Mouse (Mus musculus) c-Kit-negative CD71-positive TER-119-positive erythroid progenitor cells, embryonic 14.5 days (primary cell): ENCODE data around the gene Fgfr2.

Experiments
- DNase-seq: peaks from one replicate; pipeline ENCODE4 v3.0.0-alpha.2; 2013; ENCODE audit warnings: low read depth, low spot score

The Fgfr2 gene

DNA sequence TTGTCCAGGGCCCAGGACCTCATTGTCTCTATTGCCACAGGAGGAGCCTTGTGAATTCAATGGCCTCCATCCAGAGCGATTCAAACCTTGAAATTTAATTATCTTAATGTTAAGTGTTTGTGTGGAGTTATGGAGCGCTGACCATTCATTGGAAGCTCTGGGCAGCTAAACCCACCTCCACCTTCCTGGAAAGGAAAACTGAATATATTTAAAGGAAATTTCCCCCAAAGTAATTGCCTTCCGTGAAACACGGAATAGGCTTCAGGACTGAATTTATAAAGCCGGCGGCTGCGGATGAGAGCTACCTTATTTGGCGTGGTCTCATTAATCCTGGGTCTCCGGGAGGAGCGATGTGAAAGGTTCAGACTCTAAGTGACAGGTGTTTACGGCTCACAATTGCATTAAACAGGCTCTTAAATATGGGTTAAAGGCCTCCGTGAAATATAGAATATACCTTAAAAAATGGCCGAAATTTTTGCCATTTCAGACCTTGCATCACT, 1479.8 kb downstream of the Fgfr2 start:
- no peak for DNase-seq

DNA sequence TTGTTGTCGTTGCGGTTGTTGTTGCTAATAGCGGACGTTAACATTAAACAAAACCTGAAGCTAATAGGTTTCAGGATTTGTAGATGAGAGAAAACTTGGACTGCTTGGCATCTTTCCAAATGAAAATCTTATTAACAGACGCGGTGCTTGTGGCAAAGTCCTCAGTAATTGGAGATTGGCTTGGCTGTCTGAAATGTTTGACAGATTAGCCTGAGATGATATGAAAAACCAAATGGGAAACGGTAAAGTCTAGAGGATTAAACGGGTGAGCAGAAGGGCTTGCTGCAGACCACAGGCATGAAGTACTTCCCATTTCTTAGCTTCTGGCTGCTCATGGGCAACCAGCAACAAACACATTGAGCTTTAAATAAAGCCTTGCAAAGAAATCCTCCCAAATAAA, 1493.6 kb downstream of the Fgfr2 start:
- DNase-seq: no peak

DNA sequence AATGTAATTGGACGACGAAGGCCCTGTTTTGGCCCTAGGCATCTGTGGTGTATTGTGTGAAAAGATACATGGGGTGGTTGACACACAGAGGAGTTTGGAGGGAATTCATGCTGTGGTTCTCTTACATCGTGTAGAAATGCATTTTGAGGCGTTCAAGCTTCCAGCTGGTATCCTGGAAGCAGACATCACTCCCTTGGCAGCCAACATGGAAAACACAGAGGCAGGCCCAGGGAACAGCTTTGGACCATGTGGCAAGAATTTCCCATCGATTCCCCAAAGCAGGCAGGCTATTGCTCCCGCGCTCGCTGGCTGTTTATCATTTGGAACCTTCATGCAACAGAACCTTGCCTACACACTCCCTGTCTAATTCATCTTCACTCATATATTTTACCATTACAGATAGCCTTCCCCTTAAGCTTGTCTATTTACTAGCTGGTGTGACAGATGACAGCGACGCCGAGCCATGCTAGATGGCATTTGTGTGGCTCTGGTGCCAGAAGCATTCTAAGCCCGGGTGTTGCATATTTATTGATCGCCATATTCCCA, 1494.2 kb downstream of the Fgfr2 start:
- no peak for DNase-seq

DNA sequence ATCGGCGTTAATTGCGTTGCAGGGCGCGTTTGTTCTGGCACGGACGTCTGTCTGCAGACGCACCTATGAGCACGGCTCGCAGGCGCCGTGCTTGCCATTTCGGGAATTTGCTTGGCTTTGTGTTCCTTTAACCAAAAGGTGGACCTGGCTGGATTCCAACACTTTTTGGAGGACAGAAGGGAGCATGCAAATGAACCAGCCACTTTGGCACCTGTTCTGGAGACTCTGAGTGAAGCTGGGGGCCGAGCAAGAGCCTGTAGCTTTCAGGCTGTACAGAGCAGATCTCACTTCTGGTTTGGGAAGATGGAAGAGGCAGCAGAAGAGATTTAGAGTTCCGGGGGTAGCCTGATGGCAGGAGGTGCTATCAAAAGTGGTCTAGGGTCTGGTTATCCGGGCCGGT, 1494.8 kb downstream of the Fgfr2 start:
- DNase-seq: no peak

DNA sequence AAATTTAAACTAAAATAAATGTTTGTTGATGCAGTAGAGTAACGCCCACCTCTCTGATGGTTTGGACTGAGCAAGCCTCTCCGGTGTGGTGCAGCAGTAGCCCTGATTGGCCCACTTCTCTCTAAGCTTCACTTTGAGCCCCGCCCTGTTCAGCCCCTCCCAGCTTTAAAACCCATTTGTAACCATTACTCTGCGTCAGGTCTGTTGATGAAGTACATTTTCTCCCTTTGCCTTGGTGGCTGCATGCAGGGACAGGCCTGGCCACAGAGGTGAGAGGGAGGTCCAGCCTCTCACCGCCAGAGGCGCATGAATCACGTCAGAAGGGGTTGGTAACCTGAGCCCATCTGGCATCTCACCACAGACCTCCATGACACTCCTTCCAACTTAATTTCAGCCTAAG, 1513.5 kb downstream of the Fgfr2 start:
- no peak for DNase-seq

DNA sequence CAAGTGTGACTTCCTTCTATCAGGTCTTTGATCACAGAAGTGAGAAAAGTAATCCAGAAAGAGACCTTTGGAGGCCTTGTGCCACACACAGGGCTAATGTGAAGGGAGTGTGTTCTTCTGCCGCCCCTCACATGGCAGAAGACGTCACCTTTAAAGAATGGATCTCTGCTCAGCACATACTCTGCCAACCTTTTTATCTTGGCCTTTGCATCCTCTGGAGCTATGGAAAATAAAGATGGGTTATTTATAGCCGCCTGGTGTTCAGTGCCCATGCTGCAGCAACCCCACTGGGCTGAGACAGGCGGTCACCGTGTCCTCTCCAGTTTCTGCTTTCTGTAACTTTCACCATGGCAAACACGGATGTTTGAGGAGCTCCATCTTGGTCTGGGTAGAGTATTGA, 1515.1 kb downstream of the Fgfr2 start:
- no peak for DNase-seq

DNA sequence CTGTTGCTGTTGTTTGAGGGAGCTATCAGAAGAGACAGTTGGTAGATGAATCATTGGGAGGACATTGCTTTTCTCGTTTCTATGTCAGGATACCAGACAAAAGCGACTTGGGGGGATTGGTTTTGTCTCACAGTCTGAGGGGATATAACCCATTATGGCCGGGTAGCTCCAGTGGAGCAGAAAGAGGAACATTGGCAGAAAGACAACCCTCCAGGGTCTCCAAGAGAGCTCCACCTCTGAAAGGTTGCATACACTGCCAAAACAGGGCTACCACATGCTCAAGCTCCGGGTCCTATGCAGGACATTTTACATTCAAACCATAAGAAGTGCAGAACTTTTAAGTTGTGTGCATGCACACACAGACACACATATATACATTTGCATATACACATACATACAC, 1517.7 kb downstream of the Fgfr2 start:
- no peak for DNase-seq

DNA sequence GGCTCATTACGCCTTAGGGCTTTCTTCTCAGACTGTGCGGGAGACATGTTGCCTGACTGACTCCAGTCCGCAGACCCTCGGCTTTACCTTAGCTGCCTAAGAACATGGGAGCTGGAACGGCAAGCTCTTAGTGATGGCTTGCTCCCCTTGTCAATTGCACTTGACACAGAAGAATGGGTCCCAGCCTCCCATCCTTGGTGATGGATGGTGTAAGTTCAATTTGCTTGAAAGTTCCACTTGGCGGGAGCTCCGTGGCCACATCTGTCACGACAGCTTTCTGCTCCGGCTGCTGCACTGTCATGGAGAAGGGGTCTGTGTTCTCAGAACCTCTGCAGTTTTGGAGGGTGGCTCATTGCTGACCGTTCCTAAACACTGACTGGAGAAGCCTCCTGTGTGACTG, 1518.2 kb downstream of the Fgfr2 start:
- DNase-seq: no peak

DNA sequence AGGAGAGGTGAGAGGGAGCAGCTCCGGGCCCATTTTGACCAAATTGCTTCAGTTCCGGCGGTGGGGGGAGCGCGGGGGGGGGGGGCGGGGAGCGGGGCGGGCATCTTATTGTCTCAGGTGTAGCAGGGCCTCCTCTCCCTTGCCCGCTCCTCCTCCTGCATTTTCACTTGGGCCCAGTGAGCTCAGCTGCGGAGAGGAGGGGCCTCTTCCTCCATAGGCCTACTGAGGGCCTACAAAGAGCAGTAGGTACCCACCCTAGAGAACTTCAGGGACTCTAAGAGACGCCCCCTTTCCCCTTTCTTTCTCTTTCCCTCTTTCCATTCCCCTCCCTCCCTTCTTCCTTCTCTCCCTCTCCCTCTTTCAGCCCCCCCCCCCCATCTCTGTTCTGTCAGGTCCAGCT, 1520.0 kb downstream of the Fgfr2 start:
- no peak for DNase-seq

DNA sequence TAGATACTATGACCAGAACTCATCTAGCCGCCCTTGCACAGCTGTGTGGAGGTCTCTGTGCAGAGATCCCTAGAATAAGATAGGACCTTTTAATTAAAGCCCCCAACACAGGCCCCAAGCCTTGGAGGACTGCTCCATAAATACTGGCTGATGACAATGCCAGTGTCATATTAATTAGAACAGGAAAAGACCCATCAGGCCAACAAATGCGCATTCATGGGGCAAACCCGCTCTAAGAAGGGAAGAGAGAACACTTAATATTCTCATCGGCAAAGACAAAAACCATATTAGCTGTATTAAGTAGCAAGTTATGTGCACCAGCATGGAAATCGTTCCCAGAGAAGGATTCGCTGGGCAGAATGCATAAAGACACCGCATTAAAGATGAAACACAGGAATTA, 1521.0 kb downstream of the Fgfr2 start:
- no peak for DNase-seq

DNA sequence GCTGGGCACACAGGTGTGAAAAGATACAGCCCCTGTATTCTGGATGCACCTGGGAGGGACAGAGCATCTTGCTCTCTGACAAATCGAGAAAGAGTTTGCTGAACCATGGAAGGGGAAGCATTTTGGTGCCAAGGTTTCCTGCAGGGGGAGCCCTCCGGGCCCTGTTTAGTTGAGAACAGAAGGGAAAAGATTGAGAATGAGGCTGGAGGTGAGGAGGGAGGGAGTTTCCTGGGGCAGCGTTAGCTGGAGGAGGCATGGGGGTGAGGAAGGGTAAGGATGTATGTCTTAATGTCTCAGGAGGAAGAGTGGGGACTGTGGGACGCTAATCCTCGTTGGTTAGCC, 1524.7 kb downstream of the Fgfr2 start:
- no peak for DNase-seq

DNA sequence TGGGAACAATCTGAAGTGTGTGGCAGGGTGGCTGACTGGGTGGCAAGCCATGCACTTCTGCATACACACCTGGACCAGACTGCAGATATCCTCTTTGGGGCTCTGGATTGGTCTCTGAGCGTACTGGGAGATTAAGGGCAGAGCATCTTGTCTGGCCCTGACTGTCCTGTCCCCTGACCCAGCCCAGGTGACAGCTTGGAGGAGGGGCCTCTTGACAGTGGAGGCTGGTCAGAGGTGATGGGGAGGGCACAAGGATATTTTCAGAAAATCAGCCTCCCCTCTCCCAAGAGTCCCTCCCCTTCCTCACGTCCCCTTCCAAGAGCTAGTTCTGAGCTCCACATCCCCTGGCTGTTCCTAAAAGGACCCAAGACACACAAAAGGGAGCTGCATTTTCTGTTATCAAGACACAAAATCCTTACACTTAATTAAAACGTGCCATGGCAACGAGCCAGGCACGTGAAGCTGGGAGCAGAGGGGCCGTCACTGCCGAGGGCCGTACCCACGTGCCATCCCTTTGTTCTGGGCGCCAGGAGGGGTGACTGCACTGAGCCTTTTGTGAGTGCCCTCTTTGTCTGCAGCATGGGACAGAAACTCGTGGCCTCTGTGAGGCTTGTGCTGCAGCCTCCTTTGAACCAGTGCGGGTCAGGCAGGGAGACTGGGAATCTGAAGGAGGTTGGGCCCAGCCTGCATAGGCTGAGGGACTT, 1525.2 kb downstream of the Fgfr2 start:
- no peak for DNase-seq

DNA sequence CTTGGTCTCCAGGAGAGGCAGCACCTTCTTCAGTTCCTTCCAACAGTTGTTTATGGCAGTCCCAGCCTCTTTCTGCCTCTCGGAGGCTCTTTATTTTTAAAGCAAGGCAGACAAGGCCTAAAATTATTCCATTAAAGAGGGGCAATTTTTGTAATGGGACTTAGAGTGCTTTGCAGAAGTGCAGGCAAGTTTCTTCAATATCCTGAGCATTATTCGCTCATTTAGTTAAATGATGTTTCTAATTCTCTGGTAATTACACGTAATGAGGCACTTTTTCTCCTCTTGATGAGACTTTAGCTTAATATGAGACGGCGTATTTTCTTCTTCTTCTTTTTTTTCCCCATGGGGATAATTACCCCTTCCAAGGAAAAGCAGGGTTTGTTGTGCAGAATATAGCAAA, 1537.6 kb downstream of the Fgfr2 start:
- no peak for DNase-seq

DNA sequence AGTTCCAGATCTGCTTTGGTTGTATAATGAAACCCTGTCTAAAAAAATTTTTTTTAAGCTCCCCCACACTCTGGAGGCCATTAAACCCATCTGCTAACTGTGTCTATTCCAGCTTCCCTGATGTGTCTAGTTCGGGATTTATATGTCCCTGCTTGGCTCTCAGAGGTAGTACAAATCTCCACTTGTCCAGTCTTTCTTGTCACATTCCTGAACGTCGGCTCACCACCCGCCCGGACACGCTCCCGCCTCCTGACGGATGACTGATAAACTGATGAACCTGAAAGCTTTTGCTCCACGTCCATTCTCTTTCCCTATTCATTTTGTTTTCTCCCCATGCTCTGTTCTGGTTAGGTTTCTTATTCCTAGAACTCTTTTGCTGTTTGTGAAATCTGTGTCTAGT, 1541.0 kb downstream of the Fgfr2 start:
- DNase-seq: no peak

DNA sequence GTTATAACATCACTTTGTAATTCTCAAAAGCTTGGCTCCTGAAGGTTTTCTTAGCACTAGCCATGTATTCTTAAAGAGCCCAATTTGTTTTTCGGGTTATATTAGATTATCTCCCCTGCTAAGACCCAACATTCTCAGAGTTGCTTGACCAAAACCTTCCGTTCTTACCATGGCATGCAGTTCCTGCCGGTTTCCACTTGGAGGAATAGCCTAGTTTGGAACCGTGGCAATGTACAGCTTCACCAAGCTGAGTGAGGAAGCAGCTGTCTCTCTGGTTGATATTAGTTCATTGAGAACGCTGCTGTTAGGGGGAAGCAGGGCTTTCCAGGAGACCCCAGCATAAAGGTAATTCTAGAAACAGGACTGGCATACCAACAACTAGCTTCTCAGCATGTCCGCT, 1547.9 kb downstream of the Fgfr2 start:
- DNase-seq: no peak

DNA sequence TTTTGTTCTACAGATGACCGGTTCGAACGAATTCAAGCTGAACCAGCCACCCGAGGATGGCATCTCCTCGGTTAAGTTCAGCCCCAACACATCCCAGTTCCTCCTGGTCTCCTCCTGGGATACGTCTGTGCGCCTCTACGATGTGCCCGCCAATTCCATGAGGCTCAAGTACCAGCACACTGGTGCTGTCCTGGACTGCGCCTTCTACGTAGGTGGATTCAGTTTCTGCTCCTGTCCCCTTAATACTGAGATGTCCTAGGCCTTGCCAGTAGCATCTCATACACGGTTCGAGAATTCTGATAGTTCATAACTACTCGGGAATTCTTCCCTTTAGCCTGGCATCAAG, 1562.5 kb downstream of the Fgfr2 start:
- no peak for DNase-seq

DNA sequence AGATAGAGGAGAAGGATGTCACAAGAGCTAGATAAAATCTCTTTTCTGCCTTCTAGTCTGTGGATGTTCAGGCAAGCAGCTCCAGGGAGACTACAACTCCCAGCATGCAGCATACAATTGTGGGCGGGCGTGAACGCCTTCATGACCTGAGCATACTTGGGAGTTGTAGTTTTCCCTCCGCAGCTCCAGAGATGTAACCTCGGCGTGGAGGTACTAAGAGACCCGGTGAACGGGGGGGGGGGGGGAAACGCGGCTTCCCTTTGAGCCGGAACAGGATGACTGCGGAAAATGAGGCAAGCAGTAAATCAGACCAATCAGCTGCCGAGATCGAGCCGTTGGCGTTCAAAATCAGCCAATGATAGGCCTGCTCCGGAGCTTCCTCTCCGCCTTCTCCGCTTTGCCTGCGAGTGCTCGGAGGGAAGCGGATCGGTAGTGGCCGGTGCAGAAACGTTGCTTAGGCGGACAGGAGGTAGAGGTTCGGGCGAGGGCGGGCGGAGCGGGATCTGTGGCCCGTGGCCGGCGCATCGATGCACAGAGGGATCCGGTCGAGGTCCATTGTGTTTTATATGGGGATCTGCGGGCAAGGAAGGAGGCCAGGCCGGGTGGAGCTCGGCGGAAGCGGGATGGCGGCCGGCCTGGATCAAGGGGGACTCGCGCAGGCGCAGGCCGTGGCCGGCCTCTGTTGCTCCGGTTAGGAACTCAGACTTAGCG, 1563.0 kb downstream of the Fgfr2 start, which contains the start of gene Bub3:
Bub3 (plus strand) TSS at position 237 of the 711 bp plus-strand sequence.
- DNase-seq: peak; percentile 85

DNA sequence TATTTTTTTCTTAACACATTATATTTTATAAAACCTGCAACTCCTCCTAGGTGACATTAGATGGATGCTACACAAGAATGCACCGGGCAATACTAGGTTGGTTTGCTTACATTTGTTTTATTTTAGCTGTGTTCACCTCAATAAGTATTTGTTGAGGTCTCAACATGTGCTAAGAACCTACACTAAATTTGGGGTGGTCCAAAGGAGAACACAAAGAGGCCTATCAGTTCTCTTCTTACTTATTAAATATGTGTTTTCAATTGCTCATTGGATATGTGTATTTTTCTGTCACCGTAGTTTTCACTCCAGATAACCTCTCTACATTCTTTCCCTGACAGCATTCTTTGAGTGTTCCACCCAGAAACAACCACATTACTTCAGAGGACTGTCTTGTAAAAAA, 1565.4 kb downstream of the Fgfr2 start:
- DNase-seq: no peak

DNA sequence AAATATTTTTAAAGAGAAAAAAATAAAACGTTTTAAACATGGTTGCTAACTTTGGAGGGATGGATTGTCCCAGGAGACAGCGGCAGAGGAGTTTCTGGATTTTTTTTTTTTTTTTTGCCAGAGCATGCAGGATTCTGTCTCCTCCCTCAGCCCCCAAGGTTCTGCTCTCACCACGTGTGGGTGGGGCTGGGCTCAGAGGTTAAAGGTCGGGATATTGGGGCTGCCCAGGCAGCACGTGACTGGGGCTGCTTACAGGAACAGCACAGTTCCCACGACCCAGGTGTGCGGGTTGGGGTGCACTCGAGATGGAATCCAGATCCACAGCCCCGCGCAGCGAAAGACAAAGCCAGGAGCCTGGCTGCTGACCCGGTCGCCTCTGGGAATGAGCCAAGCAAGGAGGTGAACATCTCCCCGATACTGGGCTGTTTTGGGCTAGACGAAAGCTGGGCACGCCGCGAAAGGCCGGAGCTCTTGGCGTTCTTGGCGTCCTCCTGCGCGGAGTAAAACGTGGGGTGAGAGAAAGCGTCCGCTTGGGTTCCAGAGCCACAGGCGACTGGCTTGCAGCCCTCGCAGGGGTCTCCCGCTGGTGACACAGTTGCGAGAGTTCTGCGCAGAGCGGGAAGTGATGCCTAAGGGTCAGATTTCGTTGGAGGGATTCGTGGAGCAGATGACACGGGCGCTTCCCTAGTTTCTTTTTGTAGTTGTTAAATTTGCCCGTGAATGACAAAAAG, 1566.4 kb downstream of the Fgfr2 start:
- DNase-seq: no peak

DNA sequence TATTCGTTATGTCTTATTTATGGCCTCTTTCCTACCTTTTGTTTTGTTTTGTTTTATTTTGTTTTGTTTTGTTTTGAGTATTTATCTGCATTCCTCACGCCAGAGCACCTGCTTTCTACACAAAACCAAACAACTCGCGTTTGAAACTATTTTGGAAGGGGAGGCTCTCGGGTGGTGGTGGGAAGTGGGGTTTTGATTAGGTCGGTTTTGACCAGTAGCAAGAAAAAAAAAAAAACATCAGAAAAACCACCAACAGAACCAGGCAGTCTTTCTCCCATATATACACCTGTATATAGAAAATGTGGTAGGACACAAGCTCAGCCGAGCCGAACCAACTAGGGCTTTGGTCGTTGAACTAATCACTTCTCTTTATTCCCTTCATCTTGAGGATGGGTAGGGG, 1567.0 kb downstream of the Fgfr2 start:
- no peak for DNase-seq

DNA sequence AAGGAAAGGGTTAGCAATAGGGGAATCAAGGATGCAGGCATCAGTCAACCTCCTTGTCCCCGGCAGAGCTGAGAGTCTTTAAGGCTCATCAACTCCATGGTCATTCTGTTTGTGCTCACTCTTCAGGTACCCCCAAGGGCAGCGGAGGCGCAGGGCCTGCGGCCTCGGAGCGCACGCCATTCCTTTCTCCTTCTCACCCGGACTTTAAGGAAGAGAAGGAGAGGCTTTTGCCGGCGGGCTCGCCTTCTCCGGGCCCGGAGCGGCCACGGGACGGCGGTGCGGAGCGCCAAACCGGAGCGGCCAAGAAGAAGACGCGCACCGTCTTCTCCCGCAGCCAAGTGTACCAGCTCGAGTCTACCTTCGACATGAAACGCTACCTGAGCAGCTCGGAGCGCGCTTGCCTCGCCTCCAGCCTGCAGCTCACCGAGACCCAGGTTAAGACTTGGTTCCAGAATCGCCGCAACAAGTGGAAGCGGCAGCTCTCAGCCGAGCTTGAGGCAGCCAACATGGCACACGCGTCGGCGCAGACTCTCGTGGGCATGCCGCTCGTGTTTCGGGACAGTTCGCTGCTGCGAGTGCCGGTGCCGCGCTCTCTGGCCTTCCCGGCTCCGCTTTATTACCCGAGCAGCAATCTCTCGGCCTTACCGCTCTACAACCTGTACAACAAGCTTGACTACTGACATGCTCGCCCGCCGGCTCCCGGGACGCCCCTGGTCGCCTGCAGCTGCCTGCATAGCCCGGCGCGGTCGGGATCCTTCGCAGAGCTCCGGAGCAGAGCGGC, 1567.7 kb downstream of the Fgfr2 start:
- DNase-seq: no peak
